Mouse (Mus musculus): Measurements from ENCODE around the gene Daam1.

- no peak for TF ChIP-seq POLR2A (IDR thresholded peaks at IDR 0.05; ENCODE audit: borderline replicate concordance, extremely low read depth, low read depth, low read length)
- no peak for TF ChIP-seq CTCF (IDR thresholded peaks at IDR 0.05; ENCODE audit: insufficient read depth, low read length)
These were observed 21.3 kb upstream of the Daam1 start for GRCm38 (mm10) chr12:71809550-71809949.
